Mouse (Mus musculus): ENCODE data around the gene Olfr784. TPM values are rescaled to one million over a fixed set of nuclear protein-coding genes. Genes with fewer than 3 reads are reported as not detected.

Olfr784 gene
- polyA plus RNA-seq, 1 experiment, result not detected

- Histone ChIP-seq H3K4me1 (ENCODE audit: control insufficient read depth, insufficient read depth, insufficient read length, low read length) (no peaks in the 10 kb centered on the region), H3K36me3 (ENCODE audit: control insufficient read depth, insufficient read depth, low read length) (no peaks in the 10 kb centered on the region), H3K27me3 (ENCODE audit: control insufficient read depth, insufficient read depth, low read length) (no peaks in the 10 kb centered on the region; the same call in 1 of the 2 replicates), H3K4me3 (ENCODE audit: low read depth, low read length) (no peak within 1 kb of the TSS), H3K27ac (ENCODE audit: insufficient read depth, low read depth, low read length) (no peak within 1 kb of the TSS)
- no peak for TF ChIP-seq CTCF (IDR thresholded peaks at IDR 0.05; ENCODE audit: extremely low read depth, insufficient read length, insufficient replicate concordance, low read depth, low read length)
- TF ChIP-seq POLR2A (IDR thresholded peaks at IDR 0.05; ENCODE audit: low read depth, low read length), result no peak
Measured at GRCm38 (mm10) chr10:129427006-129427405, 43.1 kb downstream of the Olfr784 start, which contains the start of gene Olfr786. Olfr786 (plus strand) TSS chr10:129427306.

Other genes starting within 250 kb of the Olfr784 start
- gene Olfr770, start 245.1 kb upstream of the Olfr784 start, polyA plus RNA-seq (2012; rRNA removed), result not detected in 2 replicates
- gene Olfr771, start 219.3 kb upstream of the Olfr784 start, polyA plus RNA-seq (2012; rRNA removed), result not detected in 2 replicates
- not detected in 2 replicates for gene Olfr772, start 206.2 kb upstream of the Olfr784 start, polyA plus RNA-seq (2012; rRNA removed)
- not detected in 2 replicates for gene Olfr773, start 196.7 kb upstream of the Olfr784 start, polyA plus RNA-seq (2012; rRNA removed)
- gene Olfr774, start 147.9 kb upstream of the Olfr784 start, polyA plus RNA-seq (2012; rRNA removed), result not detected in 2 replicates
- not detected in 2 replicates for gene Olfr775, start 135.7 kb upstream of the Olfr784 start, polyA plus RNA-seq (2012; rRNA removed)
- not detected in 2 replicates for gene Olfr776, start 125.0 kb upstream of the Olfr784 start, polyA plus RNA-seq (2012; rRNA removed)
- not detected in 2 replicates for gene Olfr777, start 112.6 kb upstream of the Olfr784 start, polyA plus RNA-seq (2012; rRNA removed)
- gene Olfr780, start 66.0 kb upstream of the Olfr784 start, polyA plus RNA-seq (2012; rRNA removed), result not detected in 2 replicates
- not detected in 2 replicates for gene Olfr781, start 55.2 kb upstream of the Olfr784 start, polyA plus RNA-seq (2012; rRNA removed)
- gene Olfr782, start 35.2 kb upstream of the Olfr784 start, polyA plus RNA-seq (2012; rRNA removed), result not detected in 2 replicates
- gene Olfr785, start 21.3 kb downstream of the Olfr784 start, polyA plus RNA-seq (2012; rRNA removed), result not detected in 2 replicates
- not detected in 2 replicates for gene Olfr786, start 43.2 kb downstream of the Olfr784 start, polyA plus RNA-seq (2012; rRNA removed)
- gene Olfr787, start 77.8 kb downstream of the Olfr784 start, polyA plus RNA-seq (2012; rRNA removed), result not detected in 2 replicates
- not detected in 2 replicates for gene Olfr788, start 86.9 kb downstream of the Olfr784 start, polyA plus RNA-seq (2012; rRNA removed)
- not detected in 2 replicates for gene Olfr789, start 100.7 kb downstream of the Olfr784 start, polyA plus RNA-seq (2012; rRNA removed)
- not detected in 2 replicates for gene Olfr790, start 114.4 kb downstream of the Olfr784 start, polyA plus RNA-seq (2012; rRNA removed)
- gene Olfr791, start 137.7 kb downstream of the Olfr784 start, polyA plus RNA-seq (2012; rRNA removed), result not detected in 2 replicates
- not detected in 2 replicates for gene Olfr792, start 155.1 kb downstream of the Olfr784 start, polyA plus RNA-seq (2012; rRNA removed)
- not detected in 2 replicates for gene Olfr794, start 183.6 kb downstream of the Olfr784 start, polyA plus RNA-seq (2012; rRNA removed)
- not detected in 2 replicates for gene Olfr796, start 228.5 kb downstream of the Olfr784 start, polyA plus RNA-seq (2012; rRNA removed)
- not detected in 2 replicates for gene Olfr798, start 243.9 kb downstream of the Olfr784 start, polyA plus RNA-seq (2012; rRNA removed)

Data from small intestine, adult 2 months (tissue).